Mouse (Mus musculus) forebrain, embryonic 10.5 days (tissue): ENCODE results near the gene Pla2g15. TPM values are rescaled to one million over a fixed set of nuclear protein-coding genes. Genes with fewer than 3 reads are reported as not detected.
A peak's percentile ranks its signal among the peaks of the same experiment; 100 is the strongest.

ENCODE experiments used
- DNase-seq: peaks from one replicate; pipeline ENCODE4 v3.0.0-alpha.2; 2017; ENCODE audit warnings: low spot score; ENCODE audit errors: extremely low spot score
- H3K27ac ChIP-seq: fragments of 300-500 bp; sonication (generic); 2 replicates; pipeline ENCODE4 v1.5.1; 2016; ENCODE audit warnings: mild to moderate bottlenecking
- H3K27me3 ChIP-seq: fragments of 300-500 bp; sonication (generic); 2 replicates; pipeline ENCODE4 v1.6.1; 2016; ENCODE audit warnings: mild to moderate bottlenecking; ENCODE audit not compliant: poor library complexity, severe bottlenecking
- H3K36me3 ChIP-seq: fragments of 300-500 bp; sonication (generic); replicated peaks from 2 replicates; pipeline ENCODE4 v1.6.1; 2016; ENCODE audit warnings: mild to moderate bottlenecking, moderate library complexity
- H3K4me1 ChIP-seq: fragments of 300-500 bp; sonication (generic); 2 replicates; pipeline ENCODE4 v1.6.1; 2016
- H3K4me3 ChIP-seq: fragments of 300-500 bp; sonication (generic); 2 replicates; pipeline ENCODE4 v1.5.1; 2016; ENCODE audit warnings: mild to moderate bottlenecking, moderate library complexity
- H3K9me3 ChIP-seq: fragments of 300-500 bp; sonication (generic); 2 replicates; pipeline ENCODE4 v1.6.1; 2016; ENCODE audit warnings: mild to moderate bottlenecking, moderate library complexity
- WGBS: fragments of 180-500 bp; shearing (Covaris S2); methylation state at CpG from one replicate; pipeline ENCODE4 v1.1.7; 2016; 5-methylcytosine and 5-hydroxymethylcytosine counted together
- polyA plus RNA-seq: library from polyadenylated mRNA; unstranded; fragments of >200 nt; fragmentation: Nextera tagmentation; extraction: Ambion mirVana; gene quantifications from 2 replicates; pipeline ENCODE4 v1.2.1, GENCODE M21; 2016

Pla2g15 gene
- polyA plus RNA-seq, 1 experiment from 2014 or later = 14.0 TPM

DNA sequence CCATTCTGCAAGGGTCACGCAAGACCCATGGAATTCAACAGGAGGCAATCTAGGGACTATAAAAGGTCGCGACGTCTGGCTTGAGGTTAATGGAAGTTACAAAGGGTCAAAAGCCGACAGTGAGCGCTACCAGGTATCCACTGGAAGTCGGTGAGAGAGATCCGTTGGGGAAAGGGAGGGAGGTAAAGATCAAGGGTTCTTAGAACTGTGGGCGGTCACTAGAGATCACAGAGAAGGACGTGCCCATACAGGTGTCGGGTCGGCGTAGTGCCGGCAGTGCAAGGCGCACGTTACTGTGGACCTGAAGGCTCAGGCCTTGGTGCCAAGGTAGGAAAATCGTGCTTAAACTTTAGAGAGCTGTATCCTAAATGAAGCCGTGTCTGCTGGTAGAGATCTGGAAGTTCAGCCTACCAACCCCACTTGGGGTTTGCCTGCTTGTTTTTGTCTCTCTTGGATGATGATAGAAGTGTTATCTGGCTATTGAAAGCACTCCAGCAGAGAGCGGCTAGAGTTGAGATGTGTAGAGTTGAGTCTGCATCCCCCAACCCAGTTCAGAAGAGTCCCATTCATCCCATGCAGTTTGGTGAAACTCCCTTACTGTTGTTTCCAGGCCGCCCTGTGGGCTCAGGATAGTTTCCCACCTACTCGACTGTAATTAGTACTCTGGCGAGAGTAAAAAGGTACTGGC lies 12.8 kb upstream of the Pla2g15 start:
- Histone ChIP-seq H3K36me3 (peaks cover 12% of the 10 kb centered on the region), H3K4me1 (peaks cover 46% of the 10 kb centered on the region), H3K4me3 (peak overlapping the region; percentile 59), H3K27ac (peak overlapping the region; percentile 62; the same call in 1 of the 2 replicates), H3K27me3 (peaks cover 81% of the 10 kb centered on the region), H3K9me3 (no peaks in the 10 kb centered on the region)
- no peak for DNase-seq
- WGBS = 4% methylated on average over 22 of the region's 22 CpGs

DNA sequence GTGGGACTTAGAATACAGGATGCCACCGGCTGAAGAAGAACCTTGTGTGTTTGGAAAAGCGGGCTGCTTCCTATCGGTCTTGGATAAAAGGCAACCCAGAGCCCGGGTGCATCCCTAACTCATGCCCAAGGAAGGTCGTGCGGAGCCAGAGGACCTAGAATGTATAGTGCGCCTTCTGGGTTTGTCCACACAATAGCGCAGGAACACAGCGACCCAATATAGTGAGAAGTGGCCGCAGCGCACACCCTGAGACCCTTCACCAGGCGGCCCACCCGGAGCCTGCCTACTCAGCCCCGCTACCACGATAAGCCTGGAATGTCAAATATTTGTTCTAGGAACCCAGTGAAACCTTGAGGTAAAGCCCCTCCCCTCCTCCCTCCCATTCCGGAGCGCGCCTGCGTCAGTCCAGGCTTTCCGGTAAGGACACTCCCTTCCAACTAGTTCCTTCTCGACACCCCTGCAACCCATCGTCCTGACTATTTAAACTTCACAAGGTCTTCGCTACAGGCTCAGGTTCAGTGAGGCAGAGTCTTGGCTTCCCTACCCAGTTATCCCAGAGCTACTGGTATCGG lies 12.2 kb upstream of the Pla2g15 start:
- Histone ChIP-seq H3K9me3 (no peaks in the 10 kb centered on the region), H3K27ac (peak overlapping the region; percentile 62; the same call in 1 of the 2 replicates), H3K27me3 (peaks cover 75% of the 10 kb centered on the region), H3K4me1 (peaks cover 46% of the 10 kb centered on the region), H3K4me3 (peak overlapping the region; percentile 59), H3K36me3 (peaks cover 6% of the 10 kb centered on the region)
- DNase-seq = peak; percentile 69
- WGBS = under 1% methylated on average over 24 of the region's 24 CpGs

GRCm38 (mm10) chr8:106138616-106139015 lies 11.6 kb upstream of the Pla2g15 start:
- H3K9me3 ChIP-seq = no peaks in the 10 kb centered on the region
- peaks cover 69% of the 10 kb centered on the region for H3K27me3 ChIP-seq
- H3K4me1 ChIP-seq = peaks cover 46% of the 10 kb centered on the region
- 18% methylated on average over 7 of the region's 7 CpGs for WGBS
- no peak for DNase-seq
- peak overlapping the region; percentile 59 for H3K4me3 ChIP-seq
- peak overlapping the region; percentile 62; the same call in 1 of the 2 replicates for H3K27ac ChIP-seq
- no peaks in the 10 kb centered on the region for H3K36me3 ChIP-seq

DNA sequence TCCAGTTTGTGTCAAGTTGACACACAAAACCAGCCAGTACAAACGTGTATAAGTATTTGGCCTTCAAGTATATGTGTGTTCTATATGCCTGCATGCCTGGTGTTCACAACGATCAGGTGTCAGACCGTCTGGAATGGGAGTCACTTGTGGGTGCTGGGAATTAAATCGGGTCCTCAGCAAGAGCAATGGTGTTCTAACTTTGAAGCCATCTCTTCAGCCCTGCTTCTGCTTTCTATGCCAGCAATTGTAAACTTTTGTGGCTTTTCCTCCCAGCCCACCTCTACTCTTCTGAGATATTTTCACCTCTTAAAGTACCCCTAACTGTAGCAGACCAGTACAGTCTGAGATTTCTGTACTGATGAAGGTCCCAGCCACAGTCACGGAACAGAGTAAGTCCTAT lies 10.0 kb upstream of the Pla2g15 start:
- Histone ChIP-seq H3K36me3 (no peaks in the 10 kb centered on the region), H3K4me1 (peaks cover 40% of the 10 kb centered on the region), H3K9me3 (no peaks in the 10 kb centered on the region), H3K27me3 (peaks cover 53% of the 10 kb centered on the region), H3K4me3 (no peak overlapping the region), H3K27ac (no peak overlapping the region)
- 71% methylated on average over 5 of the region's 5 CpGs for WGBS
- no peak for DNase-seq

DNA sequence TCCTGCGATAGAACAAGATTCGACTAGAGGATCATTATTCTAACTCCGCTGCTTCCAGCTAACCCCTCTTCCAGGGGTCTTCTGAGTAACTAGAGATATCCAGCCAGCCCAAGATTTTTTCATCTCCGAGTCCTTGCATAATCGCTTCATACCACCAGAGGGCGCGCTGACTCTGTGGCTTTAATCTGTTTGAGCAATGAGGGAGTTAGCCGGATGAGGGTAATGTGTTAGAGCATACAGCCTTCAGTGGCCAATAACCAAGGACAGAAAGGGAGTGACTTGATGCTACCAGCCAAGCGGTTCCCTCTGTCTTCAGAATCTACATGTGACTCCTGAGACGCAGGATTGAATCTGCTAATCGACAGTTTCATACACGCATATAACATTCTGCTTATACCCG lies 9.4 kb upstream of the Pla2g15 start:
- H3K27me3 ChIP-seq = peaks cover 47% of the 10 kb centered on the region
- WGBS = 19% methylated on average over 13 of the region's 13 CpGs
- no peak overlapping the region for H3K4me3 ChIP-seq
- peak; percentile 88 for DNase-seq
- no peaks in the 10 kb centered on the region for H3K36me3 ChIP-seq
- H3K4me1 ChIP-seq = peaks cover 34% of the 10 kb centered on the region
- H3K9me3 ChIP-seq = no peaks in the 10 kb centered on the region
- H3K27ac ChIP-seq = no peak overlapping the region

GRCm38 (mm10) chr8:106145331-106145730 lies 4.9 kb upstream of the Pla2g15 start:
- WGBS = 92% methylated on average over 2 of the region's 2 CpGs
- H3K27me3 ChIP-seq = peaks cover 5% of the 10 kb centered on the region; the same call in 1 of the 2 replicates
- H3K36me3 ChIP-seq = no peaks in the 10 kb centered on the region
- no peak overlapping the region for H3K4me3 ChIP-seq
- peaks cover 8% of the 10 kb centered on the region for H3K4me1 ChIP-seq
- H3K27ac ChIP-seq = no peak overlapping the region
- no peaks in the 10 kb centered on the region for H3K9me3 ChIP-seq
- no peak for DNase-seq

DNA sequence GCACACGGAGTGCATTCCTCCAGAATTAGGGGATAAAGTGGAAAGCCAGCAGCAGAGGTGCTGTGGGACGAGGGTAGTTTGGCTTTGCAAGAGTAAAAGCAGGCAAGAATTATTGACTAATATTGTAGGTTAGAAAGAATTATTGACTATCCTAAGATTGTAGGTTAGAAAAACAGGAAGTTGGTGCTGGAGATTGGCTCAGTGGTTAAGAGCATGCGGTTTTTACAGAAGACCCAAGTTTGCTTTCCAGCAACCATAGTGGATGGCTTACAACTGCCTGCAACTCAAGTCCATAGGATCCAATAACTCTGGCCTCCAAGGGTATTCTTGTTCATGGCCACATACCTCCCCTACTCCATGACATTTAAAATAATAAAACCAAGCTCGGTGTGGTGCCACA lies 4.2 kb upstream of the Pla2g15 start:
- WGBS = 91% methylated on average over 4 of the region's 4 CpGs
- no peak for DNase-seq
- H3K4me3 ChIP-seq = no peak overlapping the region
- no peak overlapping the region for H3K27ac ChIP-seq
- peaks cover 12% of the 10 kb centered on the region for H3K4me1 ChIP-seq
- no peaks in the 10 kb centered on the region for H3K36me3 ChIP-seq
- H3K27me3 ChIP-seq = 0 out of 2 replicates have a peak, but pooled peaks cover 4% of the 10 kb centered on the region
- H3K9me3 ChIP-seq = no peaks in the 10 kb centered on the region

- Histone ChIP-seq H3K9me3 (no peaks in the 10 kb centered on the region), H3K27ac (no peak overlapping the region), H3K4me3 (no peak overlapping the region), H3K27me3 (0 out of 2 replicates have a peak, but pooled peaks cover 4% of the 10 kb centered on the region), H3K36me3 (no peaks in the 10 kb centered on the region), H3K4me1 (peaks cover 19% of the 10 kb centered on the region)
- no peak for DNase-seq
- 90% methylated on average over 6 of the region's 6 CpGs for WGBS
Measured at GRCm38 (mm10) chr8:106147868-106148565, 2.2 kb upstream of the Pla2g15 start.

DNA sequence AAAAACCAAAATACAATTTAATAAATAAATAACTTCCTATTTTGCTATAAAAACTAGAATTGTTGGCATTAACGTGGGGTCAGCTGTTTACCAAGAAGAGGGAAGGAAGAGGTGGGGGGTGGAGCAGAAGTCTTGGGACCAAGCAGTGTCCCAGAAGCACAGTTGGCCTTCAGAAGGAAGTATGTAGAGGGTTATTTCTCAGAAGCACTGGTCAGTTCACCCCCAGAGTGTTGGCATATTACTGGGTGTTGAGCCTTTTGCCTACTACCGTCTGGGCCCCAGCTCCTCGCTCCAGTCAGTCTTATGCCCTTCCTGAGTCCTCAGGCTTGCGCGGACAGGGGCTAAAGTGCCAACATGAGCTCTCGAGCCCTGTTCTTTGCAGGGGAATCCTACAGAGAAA lies 1.2 kb upstream of the Pla2g15 start:
- DNase-seq = no peak
- Histone ChIP-seq H3K4me3 (no peak overlapping the region), H3K36me3 (no peaks in the 10 kb centered on the region), H3K27ac (no peak overlapping the region), H3K27me3 (0 out of 2 replicates have a peak, but pooled peaks cover 4% of the 10 kb centered on the region), H3K4me1 (peaks cover 19% of the 10 kb centered on the region), H3K9me3 (no peaks in the 10 kb centered on the region)
- WGBS = 93% methylated on average over 6 of the region's 6 CpGs

GRCm38 (mm10) chr8:106150653-106151000 lies 428 bp downstream of the Pla2g15 start:
- Histone ChIP-seq H3K9me3 (no peaks in the 10 kb centered on the region), H3K4me1 (peaks cover 19% of the 10 kb centered on the region), H3K36me3 (peaks cover 13% of the 10 kb centered on the region), H3K27me3 (0 out of 2 replicates have a peak, but pooled peaks cover 4% of the 10 kb centered on the region), H3K4me3 (peak overlapping the region; percentile 73), H3K27ac (peak overlapping the region; percentile 86)
- DNase-seq = no peak
- 19% methylated on average over 8 of the region's 8 CpGs for WGBS

- H3K27me3 ChIP-seq = 0 out of 2 replicates have a peak, but pooled peaks cover 4% of the 10 kb centered on the region
- H3K36me3 ChIP-seq = peaks cover 17% of the 10 kb centered on the region
- H3K4me3 ChIP-seq = peak overlapping the region; percentile 73
- 86% methylated on average over 9 of the region's 9 CpGs for WGBS
- no peaks in the 10 kb centered on the region for H3K9me3 ChIP-seq
- peaks cover 19% of the 10 kb centered on the region for H3K4me1 ChIP-seq
- DNase-seq = no peak
- peak overlapping the region; percentile 86; the same call in 1 of the 2 replicates for H3K27ac ChIP-seq
Measured at GRCm38 (mm10) chr8:106151041-106151440, 842 bp downstream of the Pla2g15 start.

- DNase-seq = no peak
- Histone ChIP-seq H3K4me1 (peaks cover 19% of the 10 kb centered on the region), H3K4me3 (no peak overlapping the region), H3K36me3 (peaks cover 29% of the 10 kb centered on the region), H3K27ac (no peak overlapping the region), H3K27me3 (0 out of 2 replicates have a peak, but pooled peaks cover 4% of the 10 kb centered on the region), H3K9me3 (no peaks in the 10 kb centered on the region)
- WGBS = 85% methylated on average over 4 of the region's 4 CpGs
Measured at GRCm38 (mm10) chr8:106152876-106153275, 2.7 kb downstream of the Pla2g15 start.

DNA sequence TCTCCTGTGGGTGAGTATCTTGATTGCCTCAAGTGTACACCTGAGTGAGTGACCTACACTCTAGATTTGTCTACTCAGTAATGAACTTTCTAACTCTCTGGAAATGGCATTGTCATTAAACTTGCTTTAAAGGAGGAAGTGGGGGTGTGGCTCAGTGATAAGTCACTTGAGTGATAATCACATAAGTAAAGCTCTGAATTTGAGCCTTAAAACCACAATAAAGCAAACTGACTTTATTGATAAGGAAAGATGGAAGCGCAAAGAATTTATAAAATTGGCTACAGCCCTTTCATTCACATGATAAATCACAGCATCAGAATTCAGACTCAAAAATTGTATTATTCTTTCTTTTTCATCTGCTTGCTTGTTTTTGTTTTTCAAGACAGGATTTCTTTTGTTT lies 7.2 kb downstream of the Pla2g15 start:
- 95% methylated on average over 1 of the region's 1 CpGs for WGBS
- no peak overlapping the region for H3K27ac ChIP-seq
- H3K4me3 ChIP-seq = no peak overlapping the region
- H3K27me3 ChIP-seq = no peaks in the 10 kb centered on the region
- H3K36me3 ChIP-seq = peaks cover 62% of the 10 kb centered on the region
- no peak for DNase-seq
- no peaks in the 10 kb centered on the region for H3K9me3 ChIP-seq
- H3K4me1 ChIP-seq = no peaks in the 10 kb centered on the region
